9 mouse cellular contexts compared by ENCODE assay signal in genomic region chr14:45878428-45878827, GRCm38 (mm10).
DNase-seq lines count a peak whose midpoint lies in the region; ATAC-seq and TF ChIP-seq lines count a peak whose summit lies in the region.
"Had no signal": no experiment of that assay in that cellular context is flagged by ENCODE, and none has a peak within 500 bp of the region (broad histone marks: within the 10 kb centered on the region; RNA-seq: fewer than 3 reads in every experiment).

No protein-coding gene starts in this region.

- H3K27ac ChIP-seq in intestine, embryonic 15.5 days = no peak overlapping the region
- H3K27ac ChIP-seq in midbrain, postnatal 0 days (ENCODE audit: low read depth, low read length) = no peak overlapping the region
- H3K27ac ChIP-seq: liver, embryonic 13.5 days had no signal

- no peaks in the 10 kb centered on the region for H3K27me3 ChIP-seq in intestine, embryonic 15.5 days (replicated peaks)
- no peaks in the 10 kb centered on the region for H3K27me3 ChIP-seq in midbrain, postnatal 0 days (ENCODE audit: insufficient read depth, low read length)
- H3K27me3 ChIP-seq: liver, embryonic 13.5 days had no signal

- ATAC-seq in intestine, embryonic 15.5 days = peak; percentile 45; the same call in 1 of the 2 replicates
- ATAC-seq in midbrain, postnatal 0 days (ENCODE audit: low FRiP score) = peak; percentile 47; the same call in 1 of the 2 replicates

- no peaks in the 10 kb centered on the region for H3K4me1 ChIP-seq in intestine, embryonic 15.5 days (replicated peaks)
- no peaks in the 10 kb centered on the region for H3K4me1 ChIP-seq in midbrain, postnatal 0 days (ENCODE audit: insufficient read depth, low read length)
- H3K4me1 ChIP-seq: liver, embryonic 13.5 days had no signal

- no peak overlapping the region for H3K4me3 ChIP-seq in intestine, embryonic 15.5 days (replicated peaks)
- H3K4me3 ChIP-seq in midbrain, postnatal 0 days (ENCODE audit: low read depth, low read length) = no peak overlapping the region
- H3K4me3 ChIP-seq: liver, embryonic 13.5 days had no signal

- H3K9me3 ChIP-seq in intestine, embryonic 15.5 days = no peaks in the 10 kb centered on the region
- no peaks in the 10 kb centered on the region for H3K9me3 ChIP-seq in midbrain, postnatal 0 days (ENCODE audit: low read length)
- H3K9me3 ChIP-seq: liver, embryonic 13.5 days had no signal

- 12% methylated on average over 9 of the region's 9 CpGs for WGBS in intestine, embryonic 15.5 days
- WGBS in midbrain, postnatal 0 days = 11% methylated on average over 9 of the region's 9 CpGs

- no peaks in the 10 kb centered on the region for H3K36me3 ChIP-seq in intestine, embryonic 15.5 days
- no peaks in the 10 kb centered on the region for H3K36me3 ChIP-seq in midbrain, postnatal 0 days (ENCODE audit: insufficient read depth, low read length)
- H3K36me3 ChIP-seq: liver, embryonic 13.5 days had no signal

- peak; percentile 24 to 74 for DNase-seq in adrenal gland, adult (ENCODE audit: inconsistent age in 2 of 2, low spot score in 1 of 2)
- DNase-seq in adrenal gland, adult 8-10 months = no peak
- DNase-seq in cerebellum, postnatal 14 days = peak; percentile 68 to 70
- DNase-seq in frontal cortex, postnatal 25 days (ENCODE audit: low spot score in 2 of 2) = peak; percentile 15 to 27
- DNase-seq in left cerebral cortex, postnatal 4 days = peak; percentile 30
- DNase-seq in midbrain, postnatal 0 days (ENCODE audit: low spot score) = peak; percentile 65
- peak; percentile 13 for DNase-seq in testis, postnatal 14 days (ENCODE audit: low spot score)
- DNase-seq: liver, embryonic 13.5 days had no signal

- intact Hi-C loops in left cerebral cortex, postnatal 4 days (cut with DNase I) = loop anchor here (10.0 kb wide), 2 partner anchors 686 to 846 kb away; no protein-coding TSS in a partner anchor

- H3K4me2 ChIP-seq in intestine, embryonic 15.5 days (replicated peaks) = peak overlapping the region; percentile 43
- peak overlapping the region; percentile 41 for H3K4me2 ChIP-seq in midbrain, postnatal 0 days (ENCODE audit: low read depth, low read length, poor library complexity, severe bottlenecking)
- H3K4me2 ChIP-seq: liver, embryonic 13.5 days had no signal

- peak; percentile 94 for TF ChIP-seq CTCF in midbrain, postnatal 0 days (IDR thresholded peaks at IDR 0.05)

- H3K9ac ChIP-seq in intestine, embryonic 15.5 days = no peak overlapping the region
- H3K9ac ChIP-seq in midbrain, postnatal 0 days (replicated peaks; ENCODE audit: low read length, poor library complexity, severe bottlenecking) = no peak overlapping the region
- H3K9ac ChIP-seq: liver, embryonic 13.5 days had no signal
